Mouse (Mus musculus) stomach, postnatal 0 days (tissue): ENCODE results near the gene Dhx8.

Experiments
- CTCF ChIP-seq: IDR thresholded peaks from 2 replicates; pipeline ENCODE4 v1.5.1; 2016; ENCODE audit warnings: antibody characterized with exemption, low read depth, mild to moderate bottlenecking, moderate library complexity
- EP300 ChIP-seq: optimal IDR thresholded peaks from 2 replicates; pipeline ENCODE3; 2016; ENCODE audit warnings: antibody characterized with exemption

DNA sequence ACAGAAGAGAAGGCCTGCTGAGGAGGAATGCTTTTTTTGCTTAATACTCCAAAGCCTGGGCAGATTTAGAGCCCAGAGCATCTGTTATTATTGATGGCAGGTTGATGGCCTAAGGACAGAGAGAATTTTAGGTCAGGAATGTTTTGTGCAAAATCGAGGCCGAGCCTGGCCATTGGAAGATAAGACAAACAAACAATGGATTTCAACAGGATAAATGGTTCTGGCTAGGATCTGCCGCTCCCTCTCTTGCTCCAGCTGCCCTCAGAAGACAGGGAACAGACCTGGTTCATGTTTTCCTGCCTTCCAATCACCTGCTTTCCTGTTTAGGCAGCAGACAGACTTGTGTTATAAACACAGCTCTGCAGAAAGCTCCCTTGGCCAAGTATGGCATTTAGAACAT, 3.4 kb upstream of the Dhx8 start:
- TF ChIP-seq CTCF, result no peak
- TF ChIP-seq EP300, result no peak
